Mouse (Mus musculus) layer of hippocampus, postnatal 25 days (tissue): ENCODE results near the gene Kank1. TPM values are rescaled to one million over a fixed set of nuclear protein-coding genes. Genes with fewer than 3 reads are reported as not detected.

Experiments
- total RNA-seq, 2 experiments: library from RNA; stranded (reverse); gene quantifications; 2 replicates each; pipeline ENCODE4 v1.2.3; 2021

Kank1 gene
- total RNA-seq, 2 experiments from 2014 or later, result 24.8 to 29.2 TPM

Other genes with a start within 250 kb of the Kank1 start
- gene Dock8, start 237.4 kb upstream of the Kank1 start, total RNA-seq, result 1 to 10 TPM; 2.8 to 5.3 TPM